Mouse (Mus musculus) ES-Bruce4 (cell line): ENCODE data around the gene Kcnj2.

ENCODE experiments used
- CTCF ChIP-seq: IDR thresholded peaks from one replicate; pipeline ENCODE4 v1.8.1; 2011; ENCODE audit warnings: low read depth, low read length
- EP300 ChIP-seq: IDR thresholded peaks from 2 replicates; pipeline ENCODE4 v1.6.1; 2011; ENCODE audit warnings: low read depth, low read length; ENCODE audit not compliant: insufficient read depth

DNA sequence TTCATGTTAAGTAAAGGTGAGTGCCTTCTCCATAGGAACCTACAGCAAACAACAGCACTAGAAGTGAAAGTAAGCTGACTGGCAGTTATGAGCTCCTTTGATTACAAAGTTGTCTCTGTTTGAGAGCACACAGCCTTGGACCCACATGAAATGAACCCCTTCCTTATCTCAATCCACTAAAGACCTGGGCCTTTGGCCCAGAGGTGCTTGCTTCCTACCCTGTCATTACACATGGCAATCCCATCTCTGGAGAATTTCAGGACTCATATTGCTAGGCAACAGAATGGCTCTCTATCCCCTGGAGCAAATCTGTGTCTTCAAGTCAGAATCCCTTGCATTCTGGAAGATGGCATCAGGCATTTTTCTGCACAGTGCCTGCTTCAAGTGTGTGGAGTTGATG lies 4.5 kb downstream of the Kcnj2 start:
- TF ChIP-seq EP300 = no peak
- no peak for TF ChIP-seq CTCF
